Mouse (Mus musculus): ENCODE data around the gene Ntrk3. TPM values are rescaled to one million over a fixed set of nuclear protein-coding genes. Genes with fewer than 3 reads are reported as not detected.

The Ntrk3 gene
- polyA plus RNA-seq, 1 experiment from 2014 or later, result 18.3 TPM

- no peaks in the 10 kb centered on the region for H3K36me3 ChIP-seq
- peaks cover 30% of the 10 kb centered on the region for H3K27me3 ChIP-seq
- H3K4me3 ChIP-seq (replicated peaks), result peak overlapping the region; percentile 74
- H3K27ac ChIP-seq, result no peak overlapping the region
- H3K4me1 ChIP-seq (replicated peaks), result peaks cover 51% of the 10 kb centered on the region
- H3K9ac ChIP-seq (replicated peaks), result peak overlapping the region; percentile 81
- H3K4me2 ChIP-seq (replicated peaks), result peak overlapping the region; percentile 88
- H3K9me3 ChIP-seq, result no peaks in the 10 kb centered on the region
- ATAC-seq, result no peak
- WGBS, result 8% methylated on average over 3 of the region's 3 CpGs
Observed at GRCm38 (mm10) chr7:78575556-78575955, 162.3 kb downstream of the Ntrk3 start.

GRCm38 (mm10) chr7:78571196-78571595 lies 166.6 kb downstream of the Ntrk3 start:
- Histone ChIP-seq H3K36me3 (no peaks in the 10 kb centered on the region), H3K27ac (no peak overlapping the region), H3K4me3 (replicated peaks) (no peak overlapping the region), H3K9ac (replicated peaks) (no peak overlapping the region), H3K27me3 (peaks cover 23% of the 10 kb centered on the region), H3K9me3 (no peaks in the 10 kb centered on the region), H3K4me2 (replicated peaks) (no peak overlapping the region), H3K4me1 (replicated peaks) (peaks cover 37% of the 10 kb centered on the region)
- ATAC-seq, result no peak
- WGBS, result 74% methylated on average over 2 of the region's 2 CpGs

GRCm38 (mm10) chr7:78569255-78569618 lies 168.6 kb downstream of the Ntrk3 start:
- Histone ChIP-seq H3K9me3 (no peaks in the 10 kb centered on the region), H3K27ac (no peak overlapping the region), H3K36me3 (no peaks in the 10 kb centered on the region), H3K9ac (replicated peaks) (peak overlapping the region; percentile 24), H3K27me3 (peaks cover 8% of the 10 kb centered on the region; the same call in 1 of the 2 replicates), H3K4me2 (replicated peaks) (peak overlapping the region; percentile 38), H3K4me3 (replicated peaks) (no peak overlapping the region; the same call in 1 of the 2 replicates), H3K4me1 (replicated peaks) (peaks cover 18% of the 10 kb centered on the region)
- no peak; the same call in 1 of the 2 replicates for ATAC-seq
- WGBS, result 5% methylated on average over 5 of the region's 5 CpGs

DNA sequence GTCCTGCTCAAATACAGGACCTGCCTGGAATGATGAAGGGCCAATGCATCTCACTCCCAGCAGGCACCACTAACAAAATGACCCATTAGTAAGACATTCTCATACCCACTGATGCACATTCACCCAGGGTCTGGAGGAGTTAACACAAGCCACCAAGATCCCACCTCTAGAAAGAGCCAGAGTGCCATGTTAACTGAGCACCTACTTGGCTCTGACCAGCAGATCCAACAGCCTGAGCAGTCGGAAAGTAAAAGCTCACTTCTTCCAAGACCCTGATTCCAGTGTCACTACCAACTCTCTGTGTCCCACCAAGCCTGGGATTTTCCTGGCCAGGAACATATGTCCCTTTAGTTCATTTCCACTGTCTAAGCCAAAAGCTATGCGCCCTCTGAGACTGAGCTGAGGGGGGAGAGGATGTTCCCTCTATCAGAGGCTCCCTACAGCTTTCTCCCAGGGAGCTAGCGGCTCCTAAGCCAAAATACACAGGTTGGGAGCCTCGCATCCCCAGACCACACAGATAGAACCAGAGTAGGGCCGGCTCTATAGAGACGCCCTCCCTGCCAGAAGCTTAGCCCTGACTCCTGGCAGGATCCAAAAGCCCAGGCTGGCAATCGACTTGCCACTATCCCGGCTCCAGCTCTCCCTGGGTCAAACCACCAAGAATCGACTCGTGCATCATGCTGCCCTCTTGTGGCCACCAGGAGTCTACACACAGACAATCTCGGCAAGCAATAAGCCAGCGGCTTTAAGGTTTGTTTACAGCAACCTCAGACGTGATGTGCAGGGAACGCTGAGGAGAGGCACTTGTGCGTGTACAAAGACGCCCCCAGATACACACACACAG lies 169.2 kb downstream of the Ntrk3 start:
- H3K4me3 ChIP-seq (replicated peaks), result no peak overlapping the region; the same call in 1 of the 2 replicates
- 13% methylated on average over 16 of the region's 16 CpGs for WGBS
- peaks cover 16% of the 10 kb centered on the region for H3K4me1 ChIP-seq (replicated peaks)
- H3K9me3 ChIP-seq, result no peaks in the 10 kb centered on the region
- peak overlapping the region; percentile 24 for H3K9ac ChIP-seq (replicated peaks)
- H3K27me3 ChIP-seq, result peaks cover 8% of the 10 kb centered on the region; the same call in 1 of the 2 replicates
- ATAC-seq, result peak; percentile 69
- H3K27ac ChIP-seq, result no peak overlapping the region
- H3K36me3 ChIP-seq, result no peaks in the 10 kb centered on the region
- H3K4me2 ChIP-seq (replicated peaks), result peak overlapping the region; percentile 38

GRCm38 (mm10) chr7:78566617-78567016 lies 171.2 kb downstream of the Ntrk3 start:
- Histone ChIP-seq H3K4me3 (replicated peaks) (no peak overlapping the region), H3K9ac (replicated peaks) (no peak overlapping the region), H3K4me1 (replicated peaks) (peaks cover 16% of the 10 kb centered on the region), H3K4me2 (replicated peaks) (no peak overlapping the region), H3K27ac (no peak overlapping the region), H3K9me3 (no peaks in the 10 kb centered on the region), H3K27me3 (peaks cover 8% of the 10 kb centered on the region; the same call in 1 of the 2 replicates), H3K36me3 (no peaks in the 10 kb centered on the region)
- no peak for ATAC-seq
- WGBS, result 54% methylated on average over 3 of the region's 3 CpGs

DNA sequence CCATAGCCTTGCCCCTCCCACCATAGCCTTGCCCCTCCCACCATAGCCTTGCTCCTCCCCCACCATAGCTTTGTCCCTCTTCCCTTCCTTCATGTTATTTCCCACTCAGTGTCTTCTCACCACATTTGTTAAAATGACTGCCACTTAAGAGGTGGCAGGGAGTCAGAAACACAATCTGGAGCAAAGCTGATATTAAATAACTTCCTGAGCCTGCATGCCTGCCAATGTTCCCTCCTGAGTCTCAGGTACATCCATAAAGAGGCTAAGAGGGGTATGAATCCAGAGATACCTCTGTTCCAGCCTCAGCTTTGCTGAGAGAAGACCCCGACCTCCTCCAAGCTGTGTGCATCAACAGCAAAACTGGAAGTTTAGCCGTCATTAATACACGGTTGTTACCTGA lies 172.4 kb downstream of the Ntrk3 start:
- Histone ChIP-seq H3K27me3 (peaks cover 8% of the 10 kb centered on the region; the same call in 1 of the 2 replicates), H3K4me2 (replicated peaks) (no peak overlapping the region), H3K27ac (no peak overlapping the region), H3K9ac (replicated peaks) (no peak overlapping the region), H3K36me3 (no peaks in the 10 kb centered on the region), H3K4me3 (replicated peaks) (no peak overlapping the region), H3K4me1 (replicated peaks) (peaks cover 12% of the 10 kb centered on the region), H3K9me3 (no peaks in the 10 kb centered on the region)
- no peak for ATAC-seq
- WGBS, result 93% methylated on average over 3 of the region's 3 CpGs

DNA sequence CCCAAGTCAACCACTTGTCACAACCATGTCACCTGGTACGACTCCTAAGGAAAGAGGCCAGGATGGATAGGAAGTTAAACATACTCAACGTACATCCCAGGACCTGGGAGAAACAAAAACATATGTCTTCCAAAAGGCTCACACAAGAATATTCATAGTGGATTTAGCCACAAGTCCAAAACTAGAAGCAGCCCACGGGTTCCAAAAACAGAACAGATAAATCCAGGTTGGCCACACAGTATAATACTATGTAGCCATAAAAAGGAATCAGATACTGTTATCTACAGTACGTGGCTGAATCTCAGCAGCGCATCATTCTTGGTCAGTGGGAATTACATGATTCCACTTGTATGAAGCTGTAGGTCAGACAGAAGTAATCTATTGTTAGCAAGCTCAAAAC lies 179.3 kb downstream of the Ntrk3 start:
- WGBS, result 93% methylated on average over 5 of the region's 5 CpGs
- Histone ChIP-seq H3K9me3 (no peaks in the 10 kb centered on the region), H3K27ac (no peak overlapping the region), H3K36me3 (peaks cover 4% of the 10 kb centered on the region; the same call in 1 of the 2 replicates), H3K9ac (replicated peaks) (no peak overlapping the region), H3K4me1 (replicated peaks) (no peaks in the 10 kb centered on the region), H3K27me3 (no peaks in the 10 kb centered on the region), H3K4me2 (replicated peaks) (no peak overlapping the region), H3K4me3 (replicated peaks) (no peak overlapping the region)
- no peak for ATAC-seq

DNA sequence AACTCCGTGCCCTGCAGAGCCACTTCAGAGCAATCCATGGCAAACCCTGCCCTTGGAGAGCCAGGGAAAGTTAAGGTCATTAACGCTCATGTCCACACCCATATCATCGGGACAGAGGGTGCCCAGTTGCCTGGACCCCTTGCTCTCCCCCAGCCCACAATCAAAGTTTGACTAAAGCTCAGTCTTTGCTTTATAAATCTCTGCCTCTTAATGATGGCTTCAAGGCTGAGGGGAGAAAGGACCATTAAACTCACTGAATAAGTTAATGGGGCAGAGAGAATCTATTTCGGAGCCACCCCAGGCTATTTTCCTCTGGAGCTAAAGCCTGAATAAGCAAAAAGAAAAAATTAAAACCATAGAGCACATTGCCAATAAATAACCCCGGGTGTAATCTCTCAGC lies 182.3 kb downstream of the Ntrk3 start:
- H3K4me3 ChIP-seq (replicated peaks), result no peak overlapping the region
- no peaks in the 10 kb centered on the region for H3K4me1 ChIP-seq (replicated peaks)
- H3K4me2 ChIP-seq (replicated peaks), result no peak overlapping the region
- no peak overlapping the region for H3K27ac ChIP-seq
- H3K9ac ChIP-seq (replicated peaks), result no peak overlapping the region
- H3K36me3 ChIP-seq, result peaks cover 7% of the 10 kb centered on the region; the same call in 1 of the 2 replicates
- H3K27me3 ChIP-seq, result no peaks in the 10 kb centered on the region
- 88% methylated on average over 5 of the region's 5 CpGs for WGBS
- H3K9me3 ChIP-seq, result no peaks in the 10 kb centered on the region
- ATAC-seq, result no peak

DNA sequence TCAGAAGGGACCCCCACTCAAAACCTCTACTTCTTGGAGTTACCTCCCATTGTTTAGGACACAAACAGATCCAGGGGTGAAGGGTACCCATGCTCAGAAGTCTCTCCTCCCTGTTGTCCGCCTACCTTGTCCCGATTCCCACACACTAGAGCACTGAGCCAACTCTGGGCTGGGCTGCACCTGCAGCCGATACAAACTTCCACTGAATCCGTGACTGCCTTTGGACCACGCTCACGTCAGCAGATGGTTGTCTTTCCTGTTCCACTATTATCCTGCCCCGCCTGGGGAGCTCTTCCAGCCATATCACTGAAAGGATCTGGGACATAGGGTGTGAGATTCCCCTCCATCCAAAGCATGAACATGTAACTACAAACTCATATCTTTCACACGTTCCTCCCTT lies 188.4 kb downstream of the Ntrk3 start:
- H3K9ac ChIP-seq (replicated peaks), result no peak overlapping the region
- WGBS, result 93% methylated on average over 8 of the region's 8 CpGs
- no peaks in the 10 kb centered on the region for H3K9me3 ChIP-seq
- no peak overlapping the region for H3K4me3 ChIP-seq (replicated peaks)
- H3K27me3 ChIP-seq, result no peaks in the 10 kb centered on the region
- H3K4me1 ChIP-seq (replicated peaks), result peaks cover 14% of the 10 kb centered on the region
- H3K27ac ChIP-seq, result no peak overlapping the region
- no peak for ATAC-seq
- peaks cover 7% of the 10 kb centered on the region; the same call in 1 of the 2 replicates for H3K36me3 ChIP-seq
- no peak overlapping the region for H3K4me2 ChIP-seq (replicated peaks)

DNA sequence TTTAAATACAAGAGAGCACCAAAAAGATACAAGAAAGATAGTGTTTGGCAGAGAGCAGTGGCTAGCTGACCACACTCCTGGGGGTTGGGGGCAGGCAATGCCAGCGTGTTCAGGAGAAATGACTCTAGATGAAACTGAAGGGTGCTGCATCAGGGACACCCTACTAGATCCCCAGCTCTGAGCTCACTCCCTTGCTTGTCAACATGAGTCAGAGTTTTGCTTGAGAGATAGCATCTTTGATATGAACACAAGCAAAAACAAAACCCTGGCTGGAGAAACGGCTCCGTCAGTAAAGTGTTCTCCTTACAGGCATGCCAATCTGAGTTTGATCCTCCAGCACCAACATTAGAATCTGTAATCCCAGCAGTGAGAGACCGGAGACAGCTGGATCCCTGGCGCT lies 189.1 kb downstream of the Ntrk3 start:
- Histone ChIP-seq H3K4me3 (replicated peaks) (no peak overlapping the region), H3K36me3 (peaks cover 6% of the 10 kb centered on the region; the same call in 1 of the 2 replicates), H3K9me3 (no peaks in the 10 kb centered on the region), H3K27me3 (peaks cover 2% of the 10 kb centered on the region; the same call in 1 of the 2 replicates), H3K4me1 (replicated peaks) (peaks cover 14% of the 10 kb centered on the region), H3K9ac (replicated peaks) (no peak overlapping the region), H3K27ac (no peak overlapping the region), H3K4me2 (replicated peaks) (no peak overlapping the region)
- WGBS, result 95% methylated on average over 5 of the region's 5 CpGs
- no peak for ATAC-seq

GRCm38 (mm10) chr7:78546551-78546950 lies 191.3 kb downstream of the Ntrk3 start:
- peak; percentile 81 for ATAC-seq
- Histone ChIP-seq H3K9ac (replicated peaks) (no peak overlapping the region), H3K4me3 (replicated peaks) (no peak overlapping the region), H3K27ac (no peak overlapping the region), H3K36me3 (no peaks in the 10 kb centered on the region), H3K27me3 (peaks cover 6% of the 10 kb centered on the region; the same call in 1 of the 2 replicates), H3K4me1 (replicated peaks) (peaks cover 23% of the 10 kb centered on the region), H3K4me2 (replicated peaks) (no peak overlapping the region), H3K9me3 (no peaks in the 10 kb centered on the region)
- WGBS, result 48% methylated on average over 10 of the region's 10 CpGs

DNA sequence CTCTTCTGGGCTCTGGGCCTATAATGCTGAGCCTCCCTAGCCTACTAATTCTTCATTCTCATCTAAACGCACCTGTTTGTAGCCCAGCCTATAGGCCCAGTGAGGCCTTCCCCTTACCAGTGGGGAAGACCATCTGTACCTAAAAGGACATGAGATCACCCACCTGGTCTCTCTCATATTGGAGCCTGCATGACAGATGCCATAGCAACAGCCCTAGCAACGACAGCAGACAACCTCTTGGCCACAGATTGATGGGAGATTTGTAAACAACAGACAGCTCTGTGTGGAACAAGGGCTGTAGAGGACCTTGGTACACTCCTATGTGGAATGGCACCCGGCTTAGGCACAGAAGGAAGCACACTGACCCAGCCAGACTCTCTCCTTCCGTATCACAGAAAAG lies 195.3 kb downstream of the Ntrk3 start:
- H3K36me3 ChIP-seq, result no peaks in the 10 kb centered on the region
- H3K9me3 ChIP-seq, result no peaks in the 10 kb centered on the region
- 73% methylated on average over 4 of the region's 4 CpGs for WGBS
- H3K4me1 ChIP-seq (replicated peaks), result peaks cover 23% of the 10 kb centered on the region
- H3K27ac ChIP-seq, result no peak overlapping the region
- H3K4me3 ChIP-seq (replicated peaks), result no peak overlapping the region
- no peak overlapping the region for H3K9ac ChIP-seq (replicated peaks)
- H3K4me2 ChIP-seq (replicated peaks), result no peak overlapping the region
- peaks cover 6% of the 10 kb centered on the region; the same call in 1 of the 2 replicates for H3K27me3 ChIP-seq
- ATAC-seq, result 0 out of 2 replicates have a peak, but pooled peaks have one; percentile 10
